Mouse (Mus musculus) adrenal gland, adult 8-10 months (tissue): ENCODE measurements around the gene Ifnlr1. TPM values are rescaled to one million over a fixed set of nuclear protein-coding genes. Genes with fewer than 3 reads are reported as not detected.
"Not testable (repeated sequence)": the region's sequence is repeated elsewhere in the genome, so short reads cannot be mapped to it uniquely, and the experiment has no call there.

Source experiments
- DNase-seq: peaks from one replicate; pipeline ENCODE4 v3.0.0; 2022
- total RNA-seq, 4 experiments: library from RNA; stranded (reverse); gene quantifications; 2 replicates each; pipeline ENCODE4 v1.2.4; 2022

Gene Ifnlr1
- under 1 TPM in 3 of 4 experiments, not detected in 1; 0.17 to 0.22 (median 0.18) TPM for total RNA-seq

DNA sequence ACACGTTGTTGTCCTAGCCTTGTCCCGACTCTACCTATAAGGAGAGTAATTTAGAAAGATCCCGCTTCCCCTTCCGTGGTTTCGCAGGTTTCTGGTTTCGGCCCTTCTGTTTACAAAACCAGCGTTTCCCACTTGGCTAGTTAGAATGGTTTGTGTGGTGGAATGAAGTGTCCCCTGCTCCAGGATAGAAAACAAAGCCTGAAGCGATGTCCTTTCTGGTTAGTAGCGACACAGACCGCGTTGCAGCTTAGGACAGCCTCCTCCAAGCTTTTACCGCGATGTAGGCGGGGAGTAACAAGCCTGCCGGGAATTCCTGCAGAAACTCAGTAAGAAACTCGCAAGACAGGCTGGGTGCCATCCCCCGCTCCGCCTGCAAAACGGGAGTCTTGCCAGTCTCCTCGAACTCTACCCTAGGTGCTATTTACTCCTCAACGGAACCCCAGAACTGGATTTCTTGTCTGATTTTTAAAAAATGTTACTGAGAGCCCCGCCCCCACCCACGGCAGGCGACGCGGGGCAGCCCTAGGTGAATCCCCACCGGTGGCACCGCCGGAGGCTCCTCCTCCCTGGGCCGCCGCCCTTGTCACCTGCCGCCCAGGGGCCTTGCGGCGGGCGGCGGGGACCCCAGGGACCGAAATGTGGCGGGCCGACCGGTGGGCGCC lies at the start of gene Ifnlr1:
Gene Ifnlr1, plus strand, starts transcription at position 382 of the 662 bp plus-strand sequence.
- DNase-seq = no peak

DNA sequence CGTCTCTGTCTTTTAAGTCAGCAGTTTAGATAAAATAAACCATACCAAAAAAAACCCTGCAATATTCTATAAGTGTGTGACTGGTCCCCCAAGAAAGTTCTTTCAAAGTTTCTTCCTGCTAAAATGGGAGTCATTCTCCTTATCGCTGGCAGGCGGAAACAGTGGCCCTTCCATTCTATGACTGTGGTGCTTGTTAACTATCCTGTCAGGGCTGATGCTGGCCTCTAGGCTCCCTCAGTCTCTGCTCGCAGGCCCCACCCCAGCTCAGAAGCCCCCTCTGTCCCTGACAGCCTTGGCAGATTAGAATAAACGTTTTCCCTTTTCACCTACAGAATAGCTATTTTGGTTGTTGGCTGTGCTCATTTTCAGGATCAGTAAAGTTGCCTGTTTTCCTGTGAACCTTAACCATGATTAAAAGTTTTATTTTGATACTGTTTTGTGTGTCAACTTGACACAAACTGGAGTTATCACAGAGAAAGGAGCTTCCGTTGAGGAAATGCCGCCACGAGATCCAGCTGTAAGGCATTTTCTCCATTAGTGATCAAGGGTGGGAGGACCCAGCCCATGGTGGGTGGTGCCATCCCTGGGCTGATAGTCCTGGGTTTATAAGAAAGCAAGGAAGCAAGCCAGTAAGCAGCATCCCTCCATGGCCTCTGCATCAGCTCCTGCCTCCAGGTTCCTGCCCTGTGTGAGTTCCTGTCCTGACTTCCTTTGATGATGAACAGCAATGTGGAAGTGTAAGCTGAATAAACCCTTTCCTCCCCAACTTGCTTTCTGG lies 44.6 kb upstream of the Ifnlr1 start:
- not testable (repeated sequence) for DNase-seq

DNA sequence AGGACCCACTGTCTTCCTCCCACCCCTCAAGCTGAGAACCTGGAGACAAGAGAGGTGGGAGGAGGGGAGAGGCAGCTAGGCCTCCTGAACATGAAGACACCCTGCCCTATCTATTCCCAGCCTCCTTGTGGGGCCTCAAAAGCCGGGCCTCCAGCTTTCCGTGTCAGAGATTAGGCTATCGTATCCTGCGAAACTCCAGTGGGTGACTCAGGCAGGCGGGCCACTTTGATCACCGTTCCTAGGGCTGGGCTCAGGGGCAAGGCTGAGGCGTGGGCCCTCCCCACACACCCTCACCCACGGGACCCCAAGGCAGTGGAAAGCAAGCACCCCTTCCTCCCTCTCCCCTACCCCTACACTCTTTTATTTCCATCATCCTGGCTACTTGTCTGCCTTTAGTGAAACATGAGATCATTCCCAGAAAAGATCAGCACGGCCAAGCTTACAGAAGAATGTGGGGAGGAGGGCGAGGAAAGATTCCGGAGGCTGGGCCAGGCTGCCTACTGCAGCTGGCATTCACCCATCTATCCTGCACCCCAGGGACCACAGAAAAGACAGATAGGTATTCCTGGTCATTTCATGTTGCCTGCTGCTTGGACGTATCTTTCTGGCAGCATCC lies 41.0 kb upstream of the Ifnlr1 start:
- DNase-seq = no peak

GRCm38 (mm10) chr4:135652966-135653607 lies 33.0 kb upstream of the Ifnlr1 start:
- DNase-seq = no peak

DNA sequence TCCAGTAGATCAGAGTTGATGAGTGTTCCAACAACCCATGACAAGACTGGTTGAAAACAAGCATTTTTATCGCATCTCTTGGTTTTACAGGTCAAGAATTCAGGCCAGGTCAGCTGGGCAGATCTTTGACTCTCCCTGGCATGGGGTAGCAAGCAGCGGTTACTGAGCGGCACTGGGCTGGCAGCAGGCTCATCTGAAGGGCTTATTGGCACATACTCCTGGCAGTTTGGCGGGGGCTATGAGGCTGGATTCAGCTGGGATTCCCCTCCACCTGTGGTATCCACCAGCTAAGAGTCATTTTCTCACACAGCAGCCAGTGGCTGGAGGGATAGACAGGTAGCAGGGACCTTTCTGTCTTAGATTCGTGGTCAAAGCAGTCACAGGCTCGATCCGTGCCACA lies 32.1 kb upstream of the Ifnlr1 start:
- DNase-seq = no peak

- DNase-seq = no peak
Observed at GRCm38 (mm10) chr4:135655499-135655898, 30.6 kb upstream of the Ifnlr1 start.

DNA sequence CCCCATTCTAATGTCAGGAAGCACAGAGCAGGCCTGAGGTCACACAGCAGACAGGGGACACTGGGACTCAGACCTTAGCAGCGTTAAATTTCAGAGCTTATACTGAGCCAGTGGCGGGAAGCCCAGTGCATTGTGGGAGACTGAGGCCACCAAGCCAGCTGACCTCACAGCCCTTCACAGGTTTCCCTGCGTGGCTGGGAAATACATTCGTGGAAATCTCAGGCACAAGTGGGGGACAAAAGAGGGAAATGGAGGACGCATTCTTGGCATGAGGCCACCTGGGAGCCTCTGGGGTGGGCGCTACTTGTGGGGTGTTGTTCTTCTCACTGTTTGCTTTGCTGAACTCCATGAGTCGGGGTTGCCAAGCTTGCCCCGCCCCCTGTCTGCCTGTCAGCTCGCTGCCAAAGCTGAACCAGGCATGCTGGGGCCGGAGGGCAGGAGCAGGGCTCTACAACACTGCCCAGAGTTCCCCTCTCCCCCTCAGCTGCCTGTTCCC lies 29.9 kb upstream of the Ifnlr1 start:
- no peak for DNase-seq

DNA sequence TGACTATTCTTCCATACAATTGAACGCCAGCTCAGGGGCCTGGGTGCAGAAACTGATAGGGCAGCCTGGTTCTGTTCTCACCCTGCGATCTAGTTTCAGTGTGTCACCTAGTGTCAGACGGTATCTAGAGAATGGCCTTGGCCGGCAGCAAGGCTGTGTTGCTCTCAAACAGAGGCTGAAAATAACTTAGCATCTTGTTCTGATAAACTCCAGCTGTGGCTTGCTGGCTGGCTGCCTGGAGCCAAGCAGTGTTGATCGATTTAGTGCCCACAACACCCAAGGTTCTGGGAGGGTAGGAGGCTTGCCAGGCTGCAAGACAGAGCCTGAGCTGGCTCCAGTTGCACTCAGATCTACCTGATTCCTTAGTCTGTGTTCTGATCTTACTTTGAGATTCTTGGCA lies 27.6 kb upstream of the Ifnlr1 start:
- DNase-seq = peak; percentile 18

GRCm38 (mm10) chr4:135658899-135659298 lies 27.2 kb upstream of the Ifnlr1 start:
- DNase-seq = no peak

- no peak for DNase-seq
Observed at GRCm38 (mm10) chr4:135661082-135661809, 24.8 kb upstream of the Ifnlr1 start.

- no peak for DNase-seq
Observed at GRCm38 (mm10) chr4:135661994-135662393, 24.1 kb upstream of the Ifnlr1 start.

- DNase-seq = no peak
Observed at GRCm38 (mm10) chr4:135664656-135665055, 21.4 kb upstream of the Ifnlr1 start.

DNA sequence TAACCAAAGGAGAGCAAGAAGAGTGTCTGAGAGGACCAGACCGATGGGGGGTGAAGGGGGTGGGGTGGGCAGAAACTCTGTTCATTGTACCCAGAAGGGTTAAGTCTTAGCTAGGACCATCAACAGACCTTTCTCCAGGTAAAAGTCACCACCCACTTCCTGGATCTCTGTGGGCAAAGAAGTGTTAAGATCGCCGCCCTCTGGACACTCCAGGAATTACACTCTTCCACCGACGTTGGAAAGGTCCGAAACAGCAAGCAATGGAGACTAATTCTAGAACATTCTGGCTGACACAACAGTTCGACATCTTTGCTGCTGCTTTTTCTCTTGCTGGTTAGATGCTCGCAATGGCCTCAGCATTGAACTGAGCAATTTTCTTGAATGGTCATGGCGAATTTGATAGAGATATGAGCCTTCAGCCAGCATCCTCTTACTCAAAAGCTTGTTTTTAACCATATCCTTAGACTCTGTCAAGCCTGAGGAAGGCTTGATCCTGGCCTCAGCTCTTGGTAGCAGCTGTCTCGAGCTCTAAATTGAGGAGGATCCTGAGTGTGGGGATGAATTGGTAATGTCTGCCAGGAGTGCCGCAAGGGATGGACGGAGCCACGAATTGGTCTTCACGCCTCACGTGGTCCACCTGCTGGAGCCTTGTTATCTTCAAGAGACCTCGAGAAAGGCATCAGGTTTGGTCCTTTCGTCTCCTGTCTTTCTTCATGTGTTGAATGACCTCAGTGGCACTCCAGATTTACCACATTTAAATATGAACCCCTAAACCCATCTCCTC lies 19.7 kb upstream of the Ifnlr1 start:
- DNase-seq = no peak

GRCm38 (mm10) chr4:135667266-135667844 lies 18.7 kb upstream of the Ifnlr1 start:
- no peak for DNase-seq

DNA sequence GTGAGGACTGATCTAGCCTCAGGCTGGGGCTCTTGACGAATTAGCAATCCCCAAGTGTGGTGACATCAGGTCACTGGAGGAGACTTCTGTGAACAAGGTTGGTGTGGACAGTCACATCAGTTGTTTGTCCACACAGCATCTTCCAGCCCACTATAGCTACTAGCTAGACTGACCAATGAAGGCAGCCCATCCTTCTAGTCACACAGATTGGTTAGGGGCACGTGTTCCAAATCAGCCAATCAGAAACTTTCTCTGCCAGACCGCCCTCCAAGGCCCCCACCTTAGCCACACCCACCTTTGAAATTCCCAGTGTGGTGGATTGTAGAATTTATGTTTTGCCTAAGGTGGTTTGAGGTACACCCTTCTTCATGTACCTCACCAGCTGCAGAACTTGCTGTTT lies 12.6 kb upstream of the Ifnlr1 start:
- DNase-seq = no peak

GRCm38 (mm10) chr4:135674993-135675392 lies 11.1 kb upstream of the Ifnlr1 start:
- no peak for DNase-seq

GRCm38 (mm10) chr4:135676476-135676875 lies 9.6 kb upstream of the Ifnlr1 start:
- DNase-seq = no peak

DNA sequence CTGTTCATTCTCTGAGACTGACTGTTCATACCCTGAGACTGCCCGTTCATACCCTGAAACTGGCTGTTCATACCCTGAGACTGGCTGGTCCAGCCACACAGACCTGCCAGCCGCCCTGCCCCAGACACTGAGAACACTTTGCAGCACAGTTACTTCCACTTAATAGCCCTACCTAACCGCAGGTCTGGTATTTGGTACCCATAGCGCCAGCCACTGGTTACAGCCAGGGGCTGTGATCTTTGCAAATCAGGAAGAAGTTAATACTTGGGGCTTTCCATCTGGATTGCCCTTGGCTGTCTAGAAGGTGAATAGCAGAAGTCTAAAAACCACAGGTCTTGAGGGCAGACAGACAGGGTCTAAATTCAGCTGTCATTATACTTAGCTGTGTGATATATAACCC lies 6.8 kb upstream of the Ifnlr1 start:
- no peak for DNase-seq

GRCm38 (mm10) chr4:135681789-135682188 lies 4.3 kb upstream of the Ifnlr1 start:
- no peak for DNase-seq

GRCm38 (mm10) chr4:135683553-135683952 lies 2.5 kb upstream of the Ifnlr1 start:
- no peak for DNase-seq

DNA sequence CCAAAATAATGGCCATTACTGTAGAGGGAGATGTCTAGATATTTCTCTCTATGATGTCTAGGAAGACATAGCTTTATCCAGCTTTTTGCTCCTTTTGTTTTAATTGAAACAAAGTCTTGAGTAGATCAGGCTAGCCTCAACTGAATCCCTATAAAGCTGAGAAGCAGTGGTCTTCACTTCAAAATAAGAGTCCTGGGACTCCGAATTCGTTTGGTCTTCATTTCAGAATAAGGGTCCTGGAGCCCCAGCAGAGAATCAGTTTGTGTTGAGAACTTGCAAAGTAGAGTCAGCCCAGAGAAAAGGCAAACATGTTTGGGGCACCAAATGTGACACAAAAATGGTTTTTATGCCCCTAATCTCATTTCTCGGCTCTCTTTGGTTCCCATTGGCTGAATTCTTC lies 1.4 kb upstream of the Ifnlr1 start:
- no peak for DNase-seq
